In the genomic region with DNA sequence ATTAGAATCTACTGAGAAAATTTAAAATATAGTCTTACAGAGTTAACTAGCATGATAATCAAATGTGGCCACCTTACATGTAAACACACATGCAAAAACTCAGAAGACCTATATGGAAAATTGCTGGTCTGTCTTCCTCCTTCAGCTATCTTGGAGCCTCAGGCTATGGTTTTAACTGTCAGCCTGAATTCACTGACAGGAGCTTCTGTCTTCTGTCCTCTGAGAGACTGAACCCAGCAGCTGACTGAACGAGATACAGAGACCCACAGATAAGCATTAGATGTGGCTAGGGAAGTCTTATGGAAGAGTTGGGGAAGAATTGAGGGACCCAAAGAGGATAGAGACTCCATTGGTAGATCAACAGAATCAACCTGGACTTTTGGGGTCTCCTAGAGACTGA, we compare ENCODE assay signal across 26 mouse cellular contexts.
DNase-seq lines count a peak whose midpoint lies in the region; ATAC-seq and TF ChIP-seq lines count a peak whose summit lies in the region.
"Had no signal": no experiment of that assay in that cellular context is flagged by ENCODE, and none has a peak within 500 bp of the region (broad histone marks: within the 10 kb centered on the region; RNA-seq: fewer than 3 reads in every experiment).

No protein-coding gene starts in this region.

- no peaks in the 10 kb centered on the region for H3K9me3 ChIP-seq in liver, embryonic 13.5 days (replicated peaks)
- no peaks in the 10 kb centered on the region for H3K9me3 ChIP-seq in liver, embryonic 11.5 days (ENCODE audit: control insufficient read depth, low read length)
- H3K9me3 ChIP-seq in liver, postnatal 0 days (ENCODE audit: low read length), result no peaks in the 10 kb centered on the region
- H3K9me3 ChIP-seq: embryonic facial prominence, embryonic 10.5 days; embryonic facial prominence, embryonic 12.5 days had no signal

- H3K27ac ChIP-seq in liver, embryonic 13.5 days, result no peak overlapping the region
- H3K27ac ChIP-seq in liver, embryonic 11.5 days (ENCODE audit: low read depth, low read length), result no peak overlapping the region
- H3K27ac ChIP-seq in liver, postnatal 0 days (ENCODE audit: low read depth), result no peak overlapping the region
- H3K27ac ChIP-seq in cerebellum, adult 2 months (ENCODE audit: insufficient read depth, low read length), result no peak overlapping the region
- H3K27ac ChIP-seq: embryonic facial prominence, embryonic 10.5 days; embryonic facial prominence, embryonic 12.5 days; forebrain, embryonic 13.5 days; forebrain, embryonic 15.5 days had no signal

- H3K27me3 ChIP-seq in liver, embryonic 13.5 days, result no peaks in the 10 kb centered on the region
- H3K27me3 ChIP-seq in liver, embryonic 11.5 days (replicated peaks; ENCODE audit: control insufficient read depth, insufficient read depth, low read length), result no peaks in the 10 kb centered on the region
- no peaks in the 10 kb centered on the region for H3K27me3 ChIP-seq in liver, postnatal 0 days (ENCODE audit: insufficient read depth, low read length)
- no peaks in the 10 kb centered on the region for H3K27me3 ChIP-seq in cerebellum, adult 2 months (ENCODE audit: control insufficient read depth, insufficient read depth, low read length)
- H3K27me3 ChIP-seq: CH12.LX; embryonic facial prominence, embryonic 12.5 days; forebrain, embryonic 13.5 days; forebrain, embryonic 15.5 days; Patski had no signal

- TF ChIP-seq CTCF in liver, postnatal 0 days (IDR thresholded peaks at IDR 0.05; ENCODE audit: low read depth), result no peak
- no peak for TF ChIP-seq CTCF in cerebellum, adult 2 months (IDR thresholded peaks at IDR 0.05; ENCODE audit: borderline replicate concordance, insufficient read depth, low read depth, low read length)

- ATAC-seq in liver, embryonic 13.5 days (ENCODE audit: low read depth), result 0 out of 2 replicates have a peak, but pooled peaks have one; percentile 26
- no peak for ATAC-seq in liver, embryonic 11.5 days (replicated peaks; ENCODE audit: low FRiP score)
- ATAC-seq in liver, postnatal 0 days, result no peak
- ATAC-seq in common myeloid progenitor, adult 5-6 weeks (replicated peaks; ENCODE audit: low read depth, poor library complexity, severe bottlenecking), result peak; percentile 69
- peak; percentile 98 for ATAC-seq in megakaryocyte-erythroid progenitor cell, adult 5-6 weeks (replicated peaks; ENCODE audit: low FRiP score, low TSS enrichment, poor library complexity, severe bottlenecking)
- ATAC-seq: activated CD4-positive, CD25-positive, alpha-beta regulatory T cell, adult 4 months; CD4-positive, CD25-positive, alpha-beta regulatory T cell, adult 4 months; forebrain, embryonic 13.5 days; forebrain, embryonic 15.5 days; Patski had no signal

- no peaks in the 10 kb centered on the region for H3K4me1 ChIP-seq in liver, embryonic 13.5 days (replicated peaks)
- no peaks in the 10 kb centered on the region for H3K4me1 ChIP-seq in liver, embryonic 11.5 days (replicated peaks; ENCODE audit: control insufficient read depth, insufficient read depth, low read length)
- H3K4me1 ChIP-seq in liver, postnatal 0 days (ENCODE audit: insufficient read depth), result no peaks in the 10 kb centered on the region
- H3K4me1 ChIP-seq in cerebellum, adult 2 months (ENCODE audit: control insufficient read depth, insufficient read depth, low read length), result no peaks in the 10 kb centered on the region
- H3K4me1 ChIP-seq: embryonic facial prominence, embryonic 10.5 days; embryonic facial prominence, embryonic 12.5 days; forebrain, embryonic 13.5 days; forebrain, embryonic 15.5 days had no signal

- H3K36me3 ChIP-seq in liver, embryonic 13.5 days, result no peaks in the 10 kb centered on the region
- no peaks in the 10 kb centered on the region for H3K36me3 ChIP-seq in liver, embryonic 11.5 days (ENCODE audit: control insufficient read depth, insufficient read depth, low read length)
- no peaks in the 10 kb centered on the region for H3K36me3 ChIP-seq in liver, postnatal 0 days (replicated peaks; ENCODE audit: insufficient read depth, low read length)
- H3K36me3 ChIP-seq: embryonic facial prominence, embryonic 10.5 days; embryonic facial prominence, embryonic 12.5 days; forebrain, embryonic 15.5 days; G1E had no signal

- no peak for TF ChIP-seq POLR2A in cerebellum, adult 2 months (IDR thresholded peaks at IDR 0.05; ENCODE audit: borderline replicate concordance, insufficient read depth, low read length)

- 14% methylated on average over 1 of the region's 1 CpGs for WGBS in liver, embryonic 13.5 days (ENCODE audit: insufficient replicate concordance)
- 38% methylated on average over 1 of the region's 1 CpGs for WGBS in liver, embryonic 11.5 days
- 32% methylated on average over 1 of the region's 1 CpGs for WGBS in liver, postnatal 0 days (ENCODE audit: insufficient replicate concordance)
- 74% methylated on average over 1 of the region's 1 CpGs for WGBS in cerebellum, adult 2 months

- no peak overlapping the region for H3K4me3 ChIP-seq in liver, embryonic 13.5 days (replicated peaks)
- no peak overlapping the region for H3K4me3 ChIP-seq in liver, embryonic 11.5 days (ENCODE audit: low read depth, low read length)
- H3K4me3 ChIP-seq in liver, postnatal 0 days (ENCODE audit: low read depth, low read length), result no peak overlapping the region
- no peak overlapping the region for H3K4me3 ChIP-seq in cerebellum, adult 2 months (replicated peaks; ENCODE audit: insufficient read depth, low read depth, low read length)
- H3K4me3 ChIP-seq: embryonic facial prominence, embryonic 10.5 days; embryonic facial prominence, embryonic 12.5 days; forebrain, embryonic 13.5 days; forebrain, embryonic 15.5 days had no signal

- peak; percentile 3 for DNase-seq in liver, embryonic 13.5 days
- DNase-seq in liver, embryonic 11.5 days (ENCODE audit: low spot score), result no peak
- no peak for DNase-seq in liver, postnatal 0 days
- no peak for DNase-seq in liver
- no peak for DNase-seq in cerebellum, adult 2 months
- DNase-seq in gastrocnemius, adult 18-20 months (ENCODE audit: low spot score), result no peak
- DNase-seq: adrenal gland, adult 8-10 months; adrenal gland, postnatal 14 days; adrenal gland, postnatal 36 days; B cell, adult 2 months; cerebellum, adult 11-12 months; cerebellum, adult 8-10 months; cerebellum, adult 9-11 months; cerebellum, postnatal 14 days; cerebellum, postnatal 36 days had no signal

- H3K9ac ChIP-seq in liver, embryonic 13.5 days, result no peak overlapping the region
- H3K9ac ChIP-seq in liver, embryonic 11.5 days (ENCODE audit: low read depth, low read length), result no peak overlapping the region
- H3K9ac ChIP-seq in liver, postnatal 0 days (replicated peaks), result no peak overlapping the region
- H3K9ac ChIP-seq: embryonic facial prominence, embryonic 12.5 days; forebrain, embryonic 13.5 days; forebrain, embryonic 15.5 days had no signal

- peak; percentile 63 for TF ChIP-seq EP300 in liver, postnatal 0 days (IDR thresholded peaks at IDR 0.05; ENCODE audit: low read depth)

- H3K4me2 ChIP-seq in liver, embryonic 13.5 days, result no peak overlapping the region
- H3K4me2 ChIP-seq in liver, embryonic 11.5 days, result no peak overlapping the region
- H3K4me2 ChIP-seq in liver, postnatal 0 days (ENCODE audit: low read depth, low read length), result no peak overlapping the region
- H3K4me2 ChIP-seq: embryonic facial prominence, embryonic 12.5 days; forebrain, embryonic 13.5 days; forebrain, embryonic 15.5 days had no signal

Comparison
In these comparisons a context has a peak if more than half of its experiments do, and no peak if none do; other contexts are left out.
1. ATAC-seq: peak in liver, embryonic 13.5 days (single experiment), common myeloid progenitor, adult 5-6 weeks (single experiment) and megakaryocyte-erythroid progenitor cell, adult 5-6 weeks (single experiment); none in liver, embryonic 11.5 days (single experiment) and liver, postnatal 0 days (single experiment).